Mouse (Mus musculus) kidney, adult 11 months (tissue): ENCODE measurements around the gene Gm20737.
"Not testable (repeated sequence)": the region's sequence is repeated elsewhere in the genome, so short reads cannot be mapped to it uniquely, and the experiment has no call there.

Source experiments
- DNase-seq: peaks from one replicate; pipeline ENCODE4 v3.0.0; 2022

The Gm20737 gene

DNA sequence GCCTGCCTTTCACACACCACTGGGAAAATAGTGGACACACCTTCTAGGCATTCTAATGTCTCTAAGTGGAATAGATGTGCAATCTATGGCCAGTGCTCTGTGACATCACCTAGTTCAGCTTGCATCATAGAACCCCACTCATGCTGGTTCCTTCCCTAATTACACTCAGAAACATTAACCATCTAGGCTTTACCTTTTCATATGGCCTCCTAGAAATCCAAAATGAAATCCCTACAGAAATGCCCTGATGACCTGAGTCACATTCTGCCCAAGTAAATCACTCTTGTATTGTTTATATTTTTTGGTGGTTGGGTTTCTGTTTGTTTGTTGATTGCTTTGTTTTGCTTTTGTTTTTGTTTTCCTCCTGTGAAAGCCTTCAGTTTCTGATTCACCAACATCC, at the start of gene Gm20737:
Gene Gm20737 (minus strand): TSS at position 101 of the 400 bp plus-strand sequence.
- DNase-seq, result not testable (repeated sequence)

DNA sequence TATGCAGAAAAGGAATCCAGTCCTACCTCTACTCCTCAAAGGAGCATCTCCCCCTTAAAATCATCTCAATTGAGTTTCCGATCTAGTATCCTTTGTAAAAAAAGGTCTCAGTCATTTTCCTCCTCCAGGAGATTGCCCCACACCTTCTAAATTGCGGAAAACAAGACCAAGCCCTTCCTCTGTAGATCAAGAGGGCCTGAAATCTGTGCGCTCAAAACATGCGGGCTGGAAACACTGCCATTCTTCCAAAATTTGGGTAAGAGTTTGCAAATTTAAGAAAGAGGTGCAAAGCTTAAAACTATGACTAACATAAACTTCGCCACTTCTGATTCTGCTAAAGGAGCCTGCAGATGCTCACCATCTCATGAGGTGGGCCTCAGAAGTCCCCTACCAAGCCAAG, 17.3 kb upstream of the Gm20737 start, which contains the start of gene Gm21775:
Gene Gm21775 (plus strand): TSS at position 301 of the 400 bp plus-strand sequence.
- DNase-seq, result not testable (repeated sequence)
